Mouse (Mus musculus): ENCODE results near the gene Tnfrsf22.
A peak's percentile ranks its signal among the peaks of the same experiment; 100 is the strongest.
"Not testable (repeated sequence)": the region's sequence is repeated elsewhere in the genome, so short reads cannot be mapped to it uniquely, and the experiment has no call there.

The Tnfrsf22 gene

DNA sequence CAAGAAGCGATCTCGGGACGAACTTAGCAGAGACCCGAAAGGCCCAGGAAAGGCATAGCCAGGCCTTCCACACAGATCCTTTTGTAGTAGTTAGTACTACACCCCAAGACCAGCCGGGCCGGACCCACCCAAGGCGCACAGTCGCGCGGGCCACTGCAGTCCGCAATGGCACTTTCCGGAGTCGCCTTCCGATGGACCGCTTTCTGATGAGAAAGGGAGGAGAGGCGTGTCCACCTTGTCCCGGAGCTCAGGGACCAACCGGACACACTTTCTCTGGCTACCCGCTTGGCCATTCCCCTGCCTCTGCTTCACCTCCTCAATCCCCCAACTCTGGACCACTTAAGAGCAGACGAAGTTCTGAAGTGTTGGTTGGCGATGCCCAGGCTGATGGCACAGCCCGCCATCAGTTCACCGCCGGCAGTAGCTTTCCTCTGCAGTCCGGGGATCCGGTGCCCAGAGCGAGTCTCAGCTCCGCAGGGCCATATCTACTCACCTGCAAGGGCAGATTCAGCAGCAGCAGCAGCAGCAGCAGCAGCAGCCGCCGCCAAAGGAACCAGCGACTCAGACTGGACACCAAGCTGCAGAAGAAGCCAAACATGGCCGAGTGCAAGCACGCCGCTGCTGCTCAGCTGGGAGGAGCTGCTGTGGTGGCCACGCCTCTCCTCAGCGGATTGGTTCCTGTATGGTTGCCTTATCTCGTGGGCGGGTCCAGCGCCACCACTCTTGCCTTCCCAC, at the start of gene Tnfrsf22:
TSS of gene Tnfrsf22 (minus strand) at position 628 of the 735 bp plus-strand sequence.
- peak; percentile 91 for DNase-seq (ENCODE audit: low read depth, low spot score)

GRCm38 (mm10) chr7:143696140-143696539, 46.7 kb upstream of the Tnfrsf22 start:
- peak; percentile 73 for DNase-seq (ENCODE audit: low read depth, low spot score)

GRCm38 (mm10) chr7:143694550-143694949, 45.1 kb upstream of the Tnfrsf22 start:
- no peak for DNase-seq (ENCODE audit: low read depth, low spot score)

DNA sequence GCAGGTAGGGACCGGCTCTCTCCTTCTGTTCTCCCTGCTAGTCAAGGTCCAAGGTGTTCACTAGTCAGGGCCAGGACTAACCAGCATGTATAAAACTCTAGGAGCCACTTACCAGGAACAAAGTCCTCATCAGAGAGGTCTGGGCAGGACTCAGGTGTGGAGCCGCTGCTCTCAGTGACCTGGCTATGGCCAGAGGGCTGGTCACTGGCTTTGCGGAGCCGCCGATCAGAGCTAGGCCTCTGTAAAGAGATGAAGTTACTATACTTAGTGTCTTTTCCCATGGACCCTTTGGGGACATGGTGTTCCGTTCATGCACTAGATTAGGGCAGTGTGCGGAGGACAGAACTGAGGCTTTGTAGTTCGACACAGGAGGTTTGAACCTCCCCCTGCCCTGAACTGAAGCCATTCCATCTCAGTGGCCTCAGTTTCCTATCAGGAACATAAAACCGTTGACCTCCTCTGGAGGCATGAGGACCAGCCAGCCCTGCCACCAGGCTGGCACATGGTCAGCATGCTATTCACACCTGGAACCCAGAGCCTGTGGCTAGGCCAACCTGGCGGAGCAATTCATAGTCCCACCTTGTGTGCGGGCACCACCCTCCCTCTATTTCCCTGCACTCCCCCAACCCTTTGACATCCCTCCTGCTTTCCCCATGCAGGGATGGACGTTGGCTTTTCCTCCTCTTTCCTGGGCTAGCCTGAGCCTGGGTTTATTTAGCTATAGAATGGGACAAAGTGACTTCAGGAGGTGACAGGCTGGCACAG, 43.5 kb upstream of the Tnfrsf22 start:
- no peak for DNase-seq (ENCODE audit: low read depth, low spot score)

GRCm38 (mm10) chr7:143691909-143692308, 42.4 kb upstream of the Tnfrsf22 start:
- no peak for DNase-seq (ENCODE audit: low read depth, low spot score)

DNA sequence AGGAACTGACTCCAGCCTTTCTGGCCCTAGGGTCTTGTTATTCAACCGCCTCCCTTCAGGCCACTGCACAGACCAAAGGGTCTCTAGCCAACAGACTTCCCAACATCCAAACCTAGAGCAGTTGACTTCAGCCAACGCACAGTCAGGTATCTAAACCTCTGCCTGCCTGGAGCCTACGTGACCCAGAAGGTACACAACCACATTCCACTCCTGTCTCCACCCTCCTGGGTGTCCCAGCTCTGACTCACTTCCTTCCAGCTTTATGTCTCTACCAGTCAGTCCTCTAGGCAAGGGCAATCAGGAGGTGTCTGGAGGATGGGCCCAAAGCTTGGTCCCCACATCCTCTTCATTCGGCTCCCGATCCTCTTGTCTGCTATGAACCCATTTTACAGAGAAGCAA, 41.7 kb upstream of the Tnfrsf22 start:
- no peak for DNase-seq (ENCODE audit: low read depth, low spot score)

GRCm38 (mm10) chr7:143689946-143690345, 40.5 kb upstream of the Tnfrsf22 start:
- DNase-seq (ENCODE audit: low read depth, low spot score) = no peak

GRCm38 (mm10) chr7:143689481-143689880, 40.0 kb upstream of the Tnfrsf22 start:
- DNase-seq (ENCODE audit: low read depth, low spot score) = no peak

DNA sequence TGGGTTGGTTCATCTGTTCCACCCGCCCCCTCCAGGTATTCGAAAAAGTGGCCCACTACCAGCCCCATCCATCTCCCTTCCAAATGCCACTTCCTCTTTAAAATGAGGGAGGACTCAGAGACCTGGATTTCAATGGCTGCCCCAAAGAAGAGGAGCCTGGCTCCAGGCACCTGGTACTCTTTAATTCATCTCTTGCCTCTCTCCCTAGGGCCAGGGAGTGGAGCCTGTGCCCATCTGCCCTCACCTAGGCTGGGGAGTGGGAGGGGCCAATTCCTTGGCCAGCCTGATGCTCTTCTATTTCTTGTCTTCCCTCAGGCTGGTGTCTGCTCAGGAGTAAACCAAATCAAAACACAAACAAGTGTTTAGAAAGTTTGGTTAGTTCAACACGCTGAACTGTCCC, 37.2 kb upstream of the Tnfrsf22 start:
- not testable (repeated sequence) for DNase-seq (ENCODE audit: low read depth, low spot score)

DNA sequence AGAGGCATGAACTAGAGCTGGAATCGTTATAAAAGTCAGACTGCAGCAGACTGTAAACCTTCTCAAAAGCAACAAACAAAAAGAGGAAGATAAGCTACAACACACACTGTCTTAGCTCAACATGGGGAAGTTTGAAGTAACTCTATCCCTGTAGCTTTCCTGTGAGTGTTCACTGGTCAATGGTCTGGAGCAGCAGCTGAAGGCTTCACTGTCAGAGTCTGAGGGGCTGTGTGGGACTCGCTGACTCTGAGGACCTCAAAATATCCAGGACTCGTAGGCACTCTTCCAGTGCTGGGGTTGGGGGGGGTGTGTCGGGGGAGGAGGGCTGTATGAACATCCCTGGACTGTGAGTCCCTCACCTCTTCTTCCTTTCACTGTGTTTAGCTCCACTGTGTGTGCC, 36.7 kb upstream of the Tnfrsf22 start:
- not testable (repeated sequence) for DNase-seq (ENCODE audit: low read depth, low spot score)

DNA sequence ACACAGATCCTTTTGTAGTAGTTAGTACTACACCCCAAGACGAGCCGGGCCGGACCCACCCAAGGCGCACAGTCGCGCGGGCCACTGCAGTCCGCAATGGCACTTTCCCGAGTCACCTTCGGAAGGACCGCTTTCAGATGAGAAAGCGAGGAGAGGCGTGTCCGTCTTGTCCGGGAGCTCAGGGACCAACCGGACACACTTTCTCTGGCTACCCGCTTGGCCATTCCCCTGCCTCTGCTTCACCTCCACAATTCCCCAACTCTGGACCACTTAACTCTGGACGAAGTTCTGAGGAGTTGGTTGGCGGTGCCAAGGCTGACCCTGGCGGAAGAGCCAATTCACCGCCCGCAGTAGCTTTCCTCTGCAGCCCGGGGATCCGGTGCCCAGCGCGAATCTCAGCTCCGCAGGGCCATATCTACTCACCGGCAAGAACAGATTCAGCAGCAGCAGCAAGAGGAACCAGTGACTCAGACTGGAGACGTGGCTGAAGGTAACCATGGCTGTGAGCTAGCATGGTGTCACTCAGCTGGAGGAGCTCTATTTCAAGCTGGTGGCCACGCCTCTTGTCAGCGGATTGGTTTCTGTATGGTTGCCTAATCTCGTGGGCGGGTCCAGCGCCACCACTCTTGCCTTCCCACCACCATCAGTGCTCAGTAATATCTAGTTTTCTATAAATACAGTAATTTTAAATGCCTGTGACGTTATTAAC, 36.1 kb upstream of the Tnfrsf22 start, which contains the start of gene Tnfrsf23:
TSS of gene Tnfrsf23 (minus strand) at position 514 of the 709 bp plus-strand sequence.
- peak; percentile 88 for DNase-seq (ENCODE audit: low read depth, low spot score)

GRCm38 (mm10) chr7:143684569-143684968, 35.1 kb upstream of the Tnfrsf22 start:
- not testable (repeated sequence) for DNase-seq (ENCODE audit: low read depth, low spot score)

DNA sequence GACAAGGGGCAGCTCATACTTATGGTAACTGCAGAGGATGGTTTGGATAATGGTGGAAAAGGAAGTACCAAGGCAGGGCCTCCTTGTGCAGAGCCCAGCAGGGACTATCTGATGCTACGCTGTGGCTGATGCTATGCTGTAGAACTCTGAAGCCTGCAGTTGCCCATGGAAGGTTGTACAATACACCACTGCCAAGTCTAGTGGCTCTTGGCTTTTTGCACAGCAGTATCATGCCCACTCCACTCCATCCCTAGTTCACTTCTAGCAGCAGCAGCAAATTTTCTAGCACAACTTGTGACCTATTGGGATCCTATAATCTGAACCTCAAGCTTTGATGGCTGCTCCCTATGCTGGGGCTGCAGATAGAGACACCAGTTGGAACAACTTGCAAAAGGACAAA, 32.1 kb upstream of the Tnfrsf22 start:
- no peak for DNase-seq (ENCODE audit: low read depth, low spot score)

- not testable (repeated sequence) for DNase-seq (ENCODE audit: low read depth, low spot score)
These were observed 31.4 kb upstream of the Tnfrsf22 start for GRCm38 (mm10) chr7:143680836-143681235.

- not testable (repeated sequence) for DNase-seq (ENCODE audit: low read depth, low spot score)
These were observed 30.2 kb upstream of the Tnfrsf22 start for GRCm38 (mm10) chr7:143679650-143680049.

- peak; percentile 88 for DNase-seq (ENCODE audit: low read depth, low spot score)
These were observed 17.2 kb upstream of the Tnfrsf22 start for GRCm38 (mm10) chr7:143666427-143667311.

DNA sequence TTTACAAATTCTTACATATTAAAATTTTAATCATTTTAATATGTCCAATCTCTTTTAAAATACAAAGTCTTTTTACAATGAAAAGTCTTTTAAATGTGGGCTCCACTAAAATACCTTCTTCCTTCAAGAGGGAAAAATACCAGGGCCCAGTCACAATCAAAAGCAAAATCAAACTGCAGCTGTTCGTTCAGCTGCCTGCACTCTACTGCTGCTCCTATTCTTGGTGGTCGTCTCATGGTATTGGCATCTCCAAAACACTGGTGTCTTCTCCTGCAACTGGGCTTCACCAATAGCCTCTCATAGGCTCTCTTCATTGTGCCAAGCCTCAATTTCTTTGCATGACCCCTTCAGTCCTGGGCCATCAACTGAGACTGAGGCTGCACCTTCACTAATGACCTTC, 14.0 kb upstream of the Tnfrsf22 start:
- DNase-seq (ENCODE audit: low read depth, low spot score) = no peak

- no peak for DNase-seq (ENCODE audit: low read depth, low spot score)
These were observed 11.3 kb upstream of the Tnfrsf22 start for GRCm38 (mm10) chr7:143660797-143661196.

GRCm38 (mm10) chr7:143649769-143650346, 397 bp upstream of the Tnfrsf22 start:
- DNase-seq (ENCODE audit: low read depth, low spot score) = not testable (repeated sequence)

DNA sequence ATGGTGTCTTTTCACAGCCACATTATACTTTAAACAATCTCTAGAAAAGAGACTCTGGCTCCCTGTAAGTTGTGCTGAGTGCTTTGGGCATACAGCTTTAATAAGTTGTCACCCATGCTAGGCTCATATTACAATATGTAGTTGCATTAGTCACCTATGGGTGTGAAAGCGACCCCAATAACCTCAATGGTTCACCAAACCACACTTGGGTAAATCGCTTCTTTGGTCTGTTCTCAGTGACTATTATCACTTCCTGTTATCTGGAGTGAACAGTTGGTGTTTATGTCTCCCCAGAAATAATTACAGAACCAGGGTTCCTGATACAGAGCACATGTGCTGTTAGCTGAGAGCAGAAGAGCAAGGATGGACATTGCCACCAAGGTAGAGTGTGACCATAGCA, 5.5 kb downstream of the Tnfrsf22 start:
- not testable (repeated sequence) for DNase-seq (ENCODE audit: low read depth, low spot score)

- peak; percentile 90 for DNase-seq (ENCODE audit: low read depth, low spot score)
These were observed 12.8 kb downstream of the Tnfrsf22 start for GRCm38 (mm10) chr7:143636674-143637073.
